Mouse (Mus musculus): Measurements from ENCODE around the gene Cyba.

GRCm38 (mm10) chr8:122469965-122470364 lies 37.2 kb upstream of the Cyba start:
- no peak for TF ChIP-seq MAZ (IDR thresholded peaks at IDR 0.05; ENCODE audit: low read depth, low read length)
- no peak for TF ChIP-seq NELFE (IDR thresholded peaks at IDR 0.05; ENCODE audit: low read depth, low read length)

Data from CH12.LX (cell line).